Mouse (Mus musculus): Measurements from ENCODE around the gene Sec16a.

Gene Sec16a

GRCm38 (mm10) chr2:26441261-26441660, 3.8 kb downstream of the Sec16a start:
- no peak for DNase-seq (ENCODE audit: low read depth, low spot score)

GRCm38 (mm10) chr2:26439671-26440070, 5.3 kb downstream of the Sec16a start:
- DNase-seq (ENCODE audit: low read depth, low spot score): no peak

- DNase-seq (ENCODE audit: low read depth, low spot score): no peak
Measured at GRCm38 (mm10) chr2:26438373-26438772, 6.6 kb downstream of the Sec16a start.

- DNase-seq (ENCODE audit: low read depth, low spot score): no peak
Measured at GRCm38 (mm10) chr2:26437221-26437620, 7.8 kb downstream of the Sec16a start.

- DNase-seq (ENCODE audit: low read depth, low spot score): no peak
Measured at GRCm38 (mm10) chr2:26434791-26435572, 10.0 kb downstream of the Sec16a start.

GRCm38 (mm10) chr2:26429851-26430250, 15.2 kb downstream of the Sec16a start:
- DNase-seq (ENCODE audit: low read depth, low spot score): no peak

GRCm38 (mm10) chr2:26424541-26424940, 20.5 kb downstream of the Sec16a start:
- DNase-seq (ENCODE audit: low read depth, low spot score): no peak

GRCm38 (mm10) chr2:26423086-26423485, 21.9 kb downstream of the Sec16a start:
- DNase-seq (ENCODE audit: low read depth, low spot score): no peak

- no peak for DNase-seq (ENCODE audit: low read depth, low spot score)
Measured at GRCm38 (mm10) chr2:26421969-26422368, 23.0 kb downstream of the Sec16a start.

- DNase-seq (ENCODE audit: low read depth, low spot score): no peak
Measured at GRCm38 (mm10) chr2:26418120-26418519, 26.9 kb downstream of the Sec16a start.

GRCm38 (mm10) chr2:26417066-26417465, 27.9 kb downstream of the Sec16a start:
- no peak for DNase-seq (ENCODE audit: low read depth, low spot score)

GRCm38 (mm10) chr2:26410931-26411411, 34.0 kb downstream of the Sec16a start:
- no peak for DNase-seq (ENCODE audit: low read depth, low spot score)

- no peak for DNase-seq (ENCODE audit: low read depth, low spot score)
Measured at GRCm38 (mm10) chr2:26410091-26410490, 34.9 kb downstream of the Sec16a start.

GRCm38 (mm10) chr2:26409362-26409761, 35.7 kb downstream of the Sec16a start:
- no peak for DNase-seq (ENCODE audit: low read depth, low spot score)

- peak; percentile 93 for DNase-seq (ENCODE audit: low read depth, low spot score)
Measured at GRCm38 (mm10) chr2:26408515-26409356, 36.3 kb downstream of the Sec16a start, which contains the start of gene Inpp5e. TSS of gene Inpp5e (minus strand) at chr2:26409203.

- DNase-seq (ENCODE audit: low read depth, low spot score): no peak
Measured at GRCm38 (mm10) chr2:26403306-26403705, 41.7 kb downstream of the Sec16a start.

- no peak for DNase-seq (ENCODE audit: low read depth, low spot score)
Measured at GRCm38 (mm10) chr2:26402265-26402664, 42.8 kb downstream of the Sec16a start.

GRCm38 (mm10) chr2:26401023-26401422, 44.0 kb downstream of the Sec16a start:
- no peak for DNase-seq (ENCODE audit: low read depth, low spot score)

GRCm38 (mm10) chr2:26400296-26400695, 44.7 kb downstream of the Sec16a start:
- DNase-seq (ENCODE audit: low read depth, low spot score): no peak

- DNase-seq (ENCODE audit: low read depth, low spot score): no peak
Measured at GRCm38 (mm10) chr2:26399647-26400046, 45.4 kb downstream of the Sec16a start.

GRCm38 (mm10) chr2:26398978-26399377, 46.0 kb downstream of the Sec16a start:
- no peak for DNase-seq (ENCODE audit: low read depth, low spot score)

GRCm38 (mm10) chr2:26391617-26392016, 53.4 kb downstream of the Sec16a start:
- DNase-seq (ENCODE audit: low read depth, low spot score): no peak

All from forelimb bud, embryonic 11.5 days (tissue).